Mouse (Mus musculus) spleen, adult 2 months (tissue): ENCODE measurements at regions not wholly inside any gene's neighbourhood (a gene's known extent, or its start where the extent isn't known, plus 50 kb on each side); places are given as distances from the start of the nearest gene placed in this dataset.

Experiments
- DNase-seq, 2 experiments: peaks; one replicate each; pipeline versions ENCODE4 v3.0.0 to v3.0.0-alpha.2; 2012 to 2021; ENCODE audit warnings: low spot score in 2 of 2, low read depth in 1 of 2
- H3K27ac ChIP-seq: fragments of 200-500 bp; 2 replicates; pipeline ENCODE4 v1.5.1; 2012; ENCODE audit warnings: low read length, inconsistent platforms; ENCODE audit not compliant: insufficient read depth
- H3K27me3 ChIP-seq: fragments of 200-500 bp; 2 replicates; pipeline ENCODE4 v1.6.1; 2012; ENCODE audit warnings: mild to moderate bottlenecking, moderate library complexity, low read length, inconsistent platforms; ENCODE audit not compliant: control insufficient read depth, insufficient read depth
- H3K36me3 ChIP-seq: fragments of 200-500 bp; 2 replicates; pipeline ENCODE4 v1.6.1; 2012; ENCODE audit warnings: mild to moderate bottlenecking, low read length, inconsistent platforms; ENCODE audit not compliant: control insufficient read depth, insufficient read depth
- H3K4me1 ChIP-seq: fragments of 200-500 bp; 2 replicates; pipeline ENCODE4 v1.6.1; 2011; ENCODE audit warnings: inconsistent platforms; ENCODE audit not compliant: control insufficient read depth, insufficient read depth, insufficient read length
- H3K4me3 ChIP-seq: fragments of 200-500 bp; 2 replicates; pipeline ENCODE4 v1.5.1; 2011; ENCODE audit warnings: mild to moderate bottlenecking, inconsistent platforms; ENCODE audit not compliant: insufficient read depth, insufficient read length; ENCODE audit errors: extremely low read depth
- CTCF ChIP-seq: fragments of 200-500 bp; IDR thresholded peaks from 2 replicates; pipeline ENCODE4 v1.5.1; 2011; ENCODE audit warnings: mild to moderate bottlenecking, inconsistent platforms; ENCODE audit not compliant: insufficient read depth, insufficient read length, insufficient replicate concordance; ENCODE audit errors: extremely low read depth
- POLR2A ChIP-seq: fragments of 200-500 bp; IDR thresholded peaks from 2 replicates; pipeline ENCODE4 v1.6.1; 2011; ENCODE audit warnings: low read depth, low read length, inconsistent platforms
- WGBS: fragments of 180-500 bp; shearing (Covaris S2); methylation state at CpG from one replicate; pipeline ENCODE4 v1.1.7; 2018; 5-methylcytosine and 5-hydroxymethylcytosine counted together

DNA sequence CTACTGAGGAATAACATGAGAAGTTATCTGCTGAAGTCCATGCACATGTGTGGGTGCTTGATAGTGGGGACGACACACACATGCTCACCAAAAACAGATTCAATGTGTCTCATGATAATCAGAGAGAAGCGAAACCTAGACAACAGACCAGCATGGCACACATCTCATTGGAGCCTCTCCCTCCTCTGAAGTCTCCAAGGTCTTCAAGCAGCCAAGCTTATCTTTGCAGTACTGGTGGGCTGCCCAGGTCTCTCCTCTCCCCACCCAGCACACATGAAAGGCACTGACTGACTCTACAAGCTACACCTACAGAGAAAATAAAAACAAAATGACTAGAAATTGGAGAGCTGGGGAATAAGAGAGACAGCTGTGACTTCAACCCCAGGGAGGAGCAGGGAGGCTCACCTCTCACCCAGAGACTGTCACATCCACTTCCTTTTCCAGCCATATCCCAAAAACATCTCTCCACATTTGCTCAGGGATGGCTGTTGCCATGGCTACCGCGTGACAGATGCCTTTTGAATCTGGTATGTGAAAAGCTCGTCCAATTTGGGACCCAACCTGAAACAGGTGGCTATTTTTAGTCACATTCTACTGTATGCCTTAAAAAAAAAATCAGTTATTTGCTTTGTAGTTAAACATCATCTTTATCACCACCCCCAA lies 62.7 kb upstream of the Lclat1 start:
- H3K27me3 ChIP-seq: no peaks in the 10 kb centered on the region
- WGBS: 74% methylated on average over 5 of the region's 5 CpGs
- no peak for DNase-seq
- H3K27ac ChIP-seq: no peak overlapping the region
- H3K4me1 ChIP-seq: no peaks in the 10 kb centered on the region
- TF ChIP-seq POLR2A (no peak), CTCF (no peak)
- no peaks in the 10 kb centered on the region for H3K36me3 ChIP-seq
- no peak overlapping the region for H3K4me3 ChIP-seq

DNA sequence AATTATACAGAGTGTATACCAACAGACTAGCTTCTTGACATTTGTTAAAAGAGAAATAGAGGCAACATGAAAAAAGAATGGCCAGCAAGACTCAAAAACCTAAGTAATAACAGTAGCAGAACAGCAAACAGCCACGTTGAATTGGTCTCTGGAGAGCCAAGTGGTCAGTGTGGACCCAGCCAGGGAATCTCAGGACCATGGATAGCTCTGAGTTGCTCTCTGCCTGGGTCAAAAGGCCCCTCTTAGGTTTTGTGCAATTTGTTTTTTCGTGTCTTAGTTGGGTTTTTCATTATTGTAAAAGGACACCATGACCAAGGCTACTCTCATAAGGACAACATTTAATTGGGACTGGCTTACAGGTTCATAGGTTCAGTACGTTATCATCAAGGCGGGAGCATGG lies 60.8 kb upstream of the Lclat1 start:
- H3K36me3 ChIP-seq: no peaks in the 10 kb centered on the region
- no peaks in the 10 kb centered on the region for H3K4me1 ChIP-seq
- WGBS: 72% methylated on average over 4 of the region's 4 CpGs
- TF ChIP-seq POLR2A (no peak), CTCF (no peak)
- DNase-seq: no peak
- no peak overlapping the region for H3K27ac ChIP-seq
- no peak overlapping the region for H3K4me3 ChIP-seq
- no peaks in the 10 kb centered on the region for H3K27me3 ChIP-seq

DNA sequence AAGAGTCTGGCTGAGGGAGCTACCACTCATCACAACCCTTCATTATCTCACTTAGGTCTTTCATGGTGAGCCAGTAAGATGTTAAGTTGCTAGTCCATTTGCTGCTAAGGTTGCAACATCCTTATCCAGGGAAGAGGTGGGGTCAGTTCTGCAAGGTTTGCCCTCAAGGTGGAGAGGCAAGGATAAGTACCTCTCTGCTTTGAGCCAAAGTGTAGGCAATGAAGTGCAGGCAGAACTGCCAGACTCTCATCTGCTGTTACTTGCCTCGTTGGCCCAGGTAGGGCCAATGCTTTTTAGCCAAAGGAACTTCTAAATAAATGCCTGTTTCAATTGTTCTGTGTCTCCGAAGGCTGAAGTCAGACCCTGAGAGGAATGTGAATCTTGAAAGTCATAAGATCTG lies 59.6 kb upstream of the Lclat1 start:
- Histone ChIP-seq H3K27ac (no peak overlapping the region), H3K4me1 (peaks cover 3% of the 10 kb centered on the region; the same call in 1 of the 2 replicates), H3K4me3 (no peak overlapping the region), H3K27me3 (no peaks in the 10 kb centered on the region), H3K36me3 (no peaks in the 10 kb centered on the region)
- TF ChIP-seq CTCF (no peak), POLR2A (no peak)
- 81% methylated on average over 2 of the region's 2 CpGs for WGBS
- DNase-seq: no peak

- Histone ChIP-seq H3K36me3 (no peaks in the 10 kb centered on the region), H3K4me1 (peaks cover 16% of the 10 kb centered on the region; the same call in 1 of the 2 replicates), H3K4me3 (no peak overlapping the region), H3K27ac (no peak overlapping the region), H3K27me3 (no peaks in the 10 kb centered on the region)
- DNase-seq: no peak
- 92% methylated on average over 2 of the region's 2 CpGs for WGBS
- TF ChIP-seq CTCF (no peak), POLR2A (no peak)
Observed at GRCm38 (mm10) chr17:73052956-73053355, 54.8 kb upstream of the Lclat1 start.

DNA sequence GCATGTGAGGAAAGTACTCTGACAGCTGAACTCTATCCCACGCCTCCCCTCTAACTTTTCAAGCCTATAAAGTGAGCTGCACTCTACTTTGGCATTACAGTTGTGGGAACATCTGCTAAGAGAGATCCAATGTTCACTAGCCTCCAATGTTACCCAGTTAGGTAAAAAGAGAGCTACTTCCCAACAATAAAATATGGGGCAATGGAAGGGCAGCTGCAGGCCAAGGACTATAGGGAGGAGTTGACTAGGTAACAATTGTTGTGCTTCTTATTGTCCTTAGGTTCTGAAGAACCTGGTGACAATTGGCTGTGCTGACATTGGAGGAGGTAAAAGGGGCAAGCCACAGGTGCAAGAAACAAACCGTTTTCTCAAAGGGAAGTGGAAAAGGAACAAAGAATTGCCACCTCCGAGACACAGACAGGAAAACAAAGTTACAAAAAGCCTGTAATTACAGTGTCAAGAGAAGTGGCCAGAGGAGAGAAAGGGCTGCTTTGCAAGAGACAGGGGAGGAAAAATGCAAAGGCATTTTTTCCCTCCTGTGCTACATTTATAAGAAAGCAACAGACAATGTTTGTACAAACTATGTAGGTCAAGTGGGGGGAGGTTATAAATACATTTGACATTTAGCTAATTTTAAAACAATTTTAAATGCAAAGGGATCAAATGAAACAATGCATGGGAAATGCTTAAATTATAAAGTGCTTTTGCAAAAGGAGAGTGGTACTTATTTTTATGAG lies 54.1 kb upstream of the Lclat1 start:
- WGBS: 23% methylated on average over 3 of the region's 3 CpGs
- DNase-seq: no peak
- Histone ChIP-seq H3K4me1 (peaks cover 16% of the 10 kb centered on the region; the same call in 1 of the 2 replicates), H3K27me3 (no peaks in the 10 kb centered on the region), H3K4me3 (no peak overlapping the region), H3K27ac (no peak overlapping the region), H3K36me3 (no peaks in the 10 kb centered on the region)
- no peak for TF ChIP-seq POLR2A
- no peak for TF ChIP-seq CTCF

- Histone ChIP-seq H3K27ac (peak overlapping the region; percentile 63), H3K4me1 (peaks cover 16% of the 10 kb centered on the region; the same call in 1 of the 2 replicates), H3K27me3 (no peaks in the 10 kb centered on the region), H3K36me3 (no peaks in the 10 kb centered on the region), H3K4me3 (no peak overlapping the region)
- DNase-seq: no peak
- TF ChIP-seq POLR2A (no peak), CTCF (no peak)
Observed at GRCm38 (mm10) chr17:73054226-73054625, 53.6 kb upstream of the Lclat1 start.

DNA sequence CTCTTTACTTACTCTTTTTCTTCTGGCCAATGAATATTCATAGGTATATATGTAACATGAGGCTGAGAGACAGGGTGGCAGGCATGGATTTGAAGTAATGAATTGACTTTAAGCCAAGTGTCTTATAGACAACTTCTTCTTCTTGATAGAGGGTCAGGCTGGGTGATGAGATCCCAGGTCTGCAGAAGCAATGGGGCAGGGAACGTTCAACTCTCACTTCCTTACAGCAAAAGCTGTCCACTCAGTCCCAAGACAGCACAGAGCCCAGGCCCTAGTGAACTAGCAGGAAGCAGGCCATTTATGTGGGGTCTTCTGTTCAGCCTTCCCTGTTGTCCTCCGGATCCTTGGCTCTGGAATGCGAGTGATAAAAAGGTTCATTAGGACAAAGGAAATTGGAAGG lies 52.6 kb upstream of the Lclat1 start:
- no peaks in the 10 kb centered on the region for H3K27me3 ChIP-seq
- peaks cover 16% of the 10 kb centered on the region; the same call in 1 of the 2 replicates for H3K4me1 ChIP-seq
- no peak overlapping the region for H3K27ac ChIP-seq
- DNase-seq: no peak
- H3K4me3 ChIP-seq: no peak overlapping the region
- TF ChIP-seq POLR2A (no peak), CTCF (no peak)
- WGBS: 75% methylated on average over 3 of the region's 3 CpGs
- H3K36me3 ChIP-seq: no peaks in the 10 kb centered on the region
